Comparison of ENCODE assay signal across 8 mouse cellular contexts in the genomic region with DNA sequence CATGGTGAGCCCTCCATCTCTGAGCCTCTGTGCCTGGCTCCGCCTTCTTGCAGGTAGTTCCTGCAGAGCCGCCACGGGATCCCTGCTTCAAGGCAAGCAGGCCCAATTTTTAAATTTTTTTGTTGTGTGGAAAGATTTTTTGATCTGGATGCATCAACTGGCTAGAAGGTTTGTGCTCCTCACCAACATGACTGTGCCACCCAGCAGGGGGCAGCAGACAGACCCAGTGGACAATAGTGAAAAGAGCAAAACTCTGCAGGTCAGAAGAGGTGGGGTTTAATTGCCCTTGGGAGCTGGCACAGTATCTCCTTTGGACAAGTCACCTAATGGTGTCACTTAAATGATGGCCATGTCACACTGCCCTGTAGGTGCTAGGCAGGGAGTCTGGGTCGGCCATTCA.
DNase-seq lines count a peak whose midpoint lies in the region; ATAC-seq and TF ChIP-seq lines count a peak whose summit lies in the region.

No protein-coding gene starts in this region.

- H3K4me1 ChIP-seq in intestine, embryonic 14.5 days (replicated peaks; ENCODE audit: control insufficient read depth, insufficient read depth, low read length), result 0 out of 2 replicates have a peak, but pooled peaks cover 4% of the 10 kb centered on the region
- H3K4me1 ChIP-seq in intestine, embryonic 16.5 days (ENCODE audit: control insufficient read depth, insufficient read depth, low read length), result 0 out of 2 replicates have a peak, but pooled peaks cover 4% of the 10 kb centered on the region
- peaks cover 4% of the 10 kb centered on the region; the same call in 1 of the 2 replicates for H3K4me1 ChIP-seq in hindbrain, postnatal 0 days (ENCODE audit: insufficient read depth, low read length)
- H3K4me1 ChIP-seq in thymus, adult 2 months (replicated peaks; ENCODE audit: control insufficient read depth, insufficient read depth, low read length), result peaks cover 21% of the 10 kb centered on the region

- no peak for ATAC-seq in intestine, embryonic 14.5 days (replicated peaks; ENCODE audit: low FRiP score, low TSS enrichment, low read depth)
- no peak for ATAC-seq in intestine, embryonic 16.5 days
- ATAC-seq in hindbrain, postnatal 0 days, result no peak
- peak; percentile 69 for ATAC-seq in neutrophil, adult 5-6 weeks (ENCODE audit: extremely low read depth, insufficient number of reproducible peaks, low FRiP score, poor library complexity, severe bottlenecking)

- no peak overlapping the region for H3K4me3 ChIP-seq in intestine, embryonic 14.5 days (ENCODE audit: low read depth, low read length)
- no peak overlapping the region for H3K4me3 ChIP-seq in intestine, embryonic 16.5 days (ENCODE audit: low read length)
- H3K4me3 ChIP-seq in hindbrain, postnatal 0 days (ENCODE audit: low read length), result no peak overlapping the region
- H3K4me3 ChIP-seq in thymus, adult 2 months (ENCODE audit: control insufficient read depth, insufficient read depth, low read length), result no peak overlapping the region

- no peak overlapping the region for H3K4me2 ChIP-seq in intestine, embryonic 14.5 days (ENCODE audit: low read length)
- H3K4me2 ChIP-seq in intestine, embryonic 16.5 days (ENCODE audit: low read depth, low read length), result no peak overlapping the region
- H3K4me2 ChIP-seq in hindbrain, postnatal 0 days (ENCODE audit: low read depth, low read length), result no peak overlapping the region

- peak; percentile 78 for DNase-seq in intestine, embryonic 14.5 days (ENCODE audit: low spot score)
- peak; percentile 80 to 90 for DNase-seq in adrenal gland, adult 18-20 months (ENCODE audit: low spot score in 2 of 2)
- DNase-seq in embryo, embryonic 11 days, result peak; percentile 64
- DNase-seq in hindbrain, postnatal 0 days (ENCODE audit: low spot score), result peak; percentile 27
- DNase-seq in left cerebral cortex, postnatal 36 days (ENCODE audit: low spot score in 2 of 2), result peak; percentile 49 to 66
- DNase-seq in thymus, adult 2 months, result peak; percentile 84

- 70% methylated on average over 4 of the region's 4 CpGs for WGBS in intestine, embryonic 14.5 days
- WGBS in intestine, embryonic 16.5 days, result 60% methylated on average over 4 of the region's 4 CpGs
- 82% methylated on average over 4 of the region's 4 CpGs for WGBS in hindbrain, postnatal 0 days
- 58% methylated on average over 4 of the region's 4 CpGs for WGBS in thymus, adult 2 months

- peak; percentile 65 for TF ChIP-seq CTCF in hindbrain, postnatal 0 days (IDR thresholded peaks at IDR 0.05; ENCODE audit: low read depth)
- TF ChIP-seq CTCF in thymus, adult 2 months (IDR thresholded peaks at IDR 0.05; ENCODE audit: borderline replicate concordance, control insufficient read depth, extremely low read depth, insufficient read depth, low read length, poor library complexity), result 0 out of 2 replicates have a peak, but pooled peaks have one; percentile 31

- no peaks in the 10 kb centered on the region for H3K27me3 ChIP-seq in intestine, embryonic 14.5 days (replicated peaks; ENCODE audit: control insufficient read depth, insufficient read depth, low read length)
- no peaks in the 10 kb centered on the region for H3K27me3 ChIP-seq in intestine, embryonic 16.5 days (replicated peaks; ENCODE audit: control insufficient read depth, insufficient read depth, low read length)
- H3K27me3 ChIP-seq in hindbrain, postnatal 0 days (ENCODE audit: insufficient read depth, low read length), result no peaks in the 10 kb centered on the region
- no peaks in the 10 kb centered on the region for H3K27me3 ChIP-seq in thymus, adult 2 months (ENCODE audit: control insufficient read depth, insufficient read depth, low read length)

- H3K27ac ChIP-seq in intestine, embryonic 14.5 days (ENCODE audit: low read depth), result no peak overlapping the region
- no peak overlapping the region for H3K27ac ChIP-seq in intestine, embryonic 16.5 days (ENCODE audit: low read length)
- H3K27ac ChIP-seq in hindbrain, postnatal 0 days, result no peak overlapping the region
- H3K27ac ChIP-seq in thymus, adult 2 months (ENCODE audit: control insufficient read depth, insufficient read depth, low read length), result no peak overlapping the region

- intact Hi-C loops in left cerebral cortex, postnatal 36 days (cut with DNase I), result loop anchor here (1.0 to 10.0 kb wide), 4 partner anchors 42 to 300 kb away; a partner anchor contains a TSS

- no peaks in the 10 kb centered on the region for H3K36me3 ChIP-seq in intestine, embryonic 14.5 days (ENCODE audit: control insufficient read depth, insufficient read depth, low read length)
- no peaks in the 10 kb centered on the region for H3K36me3 ChIP-seq in intestine, embryonic 16.5 days (ENCODE audit: control insufficient read depth, insufficient read depth, low read length)
- no peaks in the 10 kb centered on the region for H3K36me3 ChIP-seq in hindbrain, postnatal 0 days (ENCODE audit: insufficient read depth, low read length)
- no peaks in the 10 kb centered on the region for H3K36me3 ChIP-seq in thymus, adult 2 months (ENCODE audit: control insufficient read depth, insufficient read depth, low read length)

- no peaks in the 10 kb centered on the region for H3K9me3 ChIP-seq in intestine, embryonic 14.5 days (ENCODE audit: control insufficient read depth, low read length)
- no peaks in the 10 kb centered on the region for H3K9me3 ChIP-seq in intestine, embryonic 16.5 days (ENCODE audit: control insufficient read depth, low read length)
- no peaks in the 10 kb centered on the region for H3K9me3 ChIP-seq in hindbrain, postnatal 0 days (ENCODE audit: low read length)

- 0 out of 2 replicates have a peak, but pooled peaks have one; percentile 28 for TF ChIP-seq POLR2A in thymus, adult 2 months (IDR thresholded peaks at IDR 0.05; ENCODE audit: control insufficient read depth, extremely low read depth, insufficient read depth, low read length, poor library complexity)

- H3K9ac ChIP-seq in intestine, embryonic 14.5 days (ENCODE audit: low read length), result no peak overlapping the region
- no peak overlapping the region for H3K9ac ChIP-seq in intestine, embryonic 16.5 days (ENCODE audit: low read depth, low read length)
- H3K9ac ChIP-seq in hindbrain, postnatal 0 days (replicated peaks; ENCODE audit: low read length), result no peak overlapping the region

Comparison
In these comparisons a context has a peak if more than half of its experiments do, and no peak if none do; other contexts are left out.
1. DNase-seq: peak in every context shown above with its lines; median percentile 85 in adrenal gland, adult 18-20 months; 84 in thymus, adult 2 months; 78 in intestine, embryonic 14.5 days; 64 in embryo, embryonic 11 days; 58 in left cerebral cortex, postnatal 36 days; 27 in hindbrain, postnatal 0 days.